Mouse (Mus musculus) lung, postnatal 0 days (tissue): ENCODE measurements around the gene Tmem247. TPM values are rescaled to one million over a fixed set of nuclear protein-coding genes. Genes with fewer than 3 reads are reported as not detected.

Experiments used
- ATAC-seq: fragments of 200-750 bp; cut with Nextera tagmentation; 2 replicates; pipeline ENCODE4 v1.8.0; 2017; ENCODE audit warnings: moderate library complexity
- DNase-seq: peaks from one replicate; pipeline ENCODE4 v3.0.0-alpha.2; 2016; ENCODE audit warnings: low spot score
- H3K27ac ChIP-seq: fragments of 300-500 bp; sonication (generic); 2 replicates; pipeline ENCODE4 v1.5.1; 2014; ENCODE audit warnings: antibody characterized with exemption, mild to moderate bottlenecking, low read length, mixed read lengths
- H3K27me3 ChIP-seq: fragments of 300-500 bp; sonication (generic); replicated peaks from 2 replicates; pipeline ENCODE4 v1.6.1; 2014; ENCODE audit warnings: low read length, mixed read lengths; ENCODE audit not compliant: insufficient read depth
- H3K36me3 ChIP-seq: fragments of 300-500 bp; sonication (generic); 2 replicates; pipeline ENCODE4 v1.6.1; 2014; ENCODE audit warnings: low read length, mixed read lengths; ENCODE audit not compliant: insufficient read depth
- H3K4me1 ChIP-seq: fragments of 300-500 bp; sonication (generic); 2 replicates; pipeline ENCODE4 v1.6.1; 2014; ENCODE audit warnings: antibody characterized with exemption, low read depth, low read length, mixed read lengths; ENCODE audit not compliant: insufficient read depth
- H3K4me2 ChIP-seq: fragments of 300-500 bp; sonication (generic); replicated peaks from 2 replicates; pipeline ENCODE4 v1.6.1; 2014; ENCODE audit warnings: low read depth, mild to moderate bottlenecking, low read length, moderate library complexity, mixed read lengths
- H3K4me3 ChIP-seq: fragments of 300-500 bp; sonication (generic); 2 replicates; pipeline ENCODE4 v1.5.1; 2014; ENCODE audit warnings: low read depth, low read length
- H3K9ac ChIP-seq: fragments of 300-500 bp; sonication (generic); replicated peaks from 2 replicates; pipeline ENCODE4 v1.6.1; 2014; ENCODE audit warnings: low read depth, mild to moderate bottlenecking
- H3K9me3 ChIP-seq: fragments of 300-500 bp; sonication (generic); 2 replicates; pipeline ENCODE4 v1.6.1; 2016; ENCODE audit warnings: low read length, mixed read lengths
- CTCF ChIP-seq: IDR thresholded peaks from 2 replicates; pipeline ENCODE4 v1.5.1; 2016; ENCODE audit warnings: antibody characterized with exemption, mild to moderate bottlenecking
- EP300 ChIP-seq: IDR thresholded peaks from 2 replicates; pipeline ENCODE4 v1.6.1; 2016; ENCODE audit warnings: antibody characterized with exemption, mild to moderate bottlenecking, control low read depth
- WGBS: fragments of 180-500 bp; shearing (Covaris S2); extraction: QIAGEN DNeasy Blood & Tissue Kit; methylation state at CpG from one replicate; pipeline ENCODE4 v1.1.7; 2014; 5-methylcytosine and 5-hydroxymethylcytosine counted together
- polyA plus RNA-seq: library from polyadenylated mRNA; unstranded; fragments of >200 nt; fragmentation: Nextera tagmentation; extraction: Ambion mirVana; gene quantifications from 2 replicates; pipeline ENCODE4 v1.2.1, GENCODE M21; 2015

The Tmem247 gene
- polyA plus RNA-seq, 1 experiment from 2014 or later = not detected

DNA sequence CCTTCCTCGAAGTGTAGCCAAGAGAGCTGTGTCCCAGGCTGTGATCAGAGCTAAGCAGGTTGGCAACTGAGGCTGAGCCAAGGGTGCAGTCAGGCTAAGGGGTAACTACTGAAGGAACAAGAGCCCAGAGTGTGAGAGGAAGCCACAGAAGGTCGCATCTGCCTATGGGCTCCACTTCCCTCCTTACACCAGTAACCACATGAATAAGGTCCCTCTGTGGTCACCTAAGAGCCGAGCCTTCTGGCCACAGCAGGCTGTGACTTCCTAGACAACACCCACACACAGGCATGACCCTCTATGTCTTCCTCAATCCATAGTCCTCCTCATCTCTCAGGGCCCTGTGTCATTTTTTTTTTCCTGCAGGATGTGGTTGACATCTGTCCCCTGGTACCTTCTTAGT is 12.9 kb upstream of the Tmem247 start:
- no peaks in the 10 kb centered on the region for H3K36me3 ChIP-seq
- H3K9ac ChIP-seq = no peak overlapping the region
- TF ChIP-seq CTCF (no peak), EP300 (no peak)
- peaks cover 6% of the 10 kb centered on the region; the same call in 1 of the 2 replicates for H3K4me1 ChIP-seq
- no peak overlapping the region for H3K4me2 ChIP-seq
- no peak overlapping the region for H3K27ac ChIP-seq
- WGBS = 59% methylated on average over 3 of the region's 3 CpGs
- ATAC-seq (no peak), DNase-seq (no peak)
- no peaks in the 10 kb centered on the region for H3K9me3 ChIP-seq
- H3K27me3 ChIP-seq = no peaks in the 10 kb centered on the region
- no peak overlapping the region for H3K4me3 ChIP-seq

GRCm38 (mm10) chr17:86905297-86906135 is 11.6 kb upstream of the Tmem247 start:
- TF ChIP-seq CTCF = peak; percentile 75
- TF ChIP-seq EP300 = 0 out of 2 replicates have a peak, but pooled peaks have one; percentile 25
- Histone ChIP-seq H3K36me3 (no peaks in the 10 kb centered on the region), H3K27me3 (no peaks in the 10 kb centered on the region), H3K27ac (peak overlapping the region; percentile 16; the same call in 1 of the 2 replicates), H3K4me2 (0 out of 2 replicates have a peak overlapping the region, but pooled peaks have one; percentile 1), H3K4me3 (no peak overlapping the region), H3K4me1 (peaks cover 6% of the 10 kb centered on the region; the same call in 1 of the 2 replicates), H3K9me3 (no peaks in the 10 kb centered on the region), H3K9ac (no peak overlapping the region)
- DNase-seq (peak; percentile 76), ATAC-seq (peak; percentile 73)
- 24% methylated on average over 19 of the region's 19 CpGs for WGBS

DNA sequence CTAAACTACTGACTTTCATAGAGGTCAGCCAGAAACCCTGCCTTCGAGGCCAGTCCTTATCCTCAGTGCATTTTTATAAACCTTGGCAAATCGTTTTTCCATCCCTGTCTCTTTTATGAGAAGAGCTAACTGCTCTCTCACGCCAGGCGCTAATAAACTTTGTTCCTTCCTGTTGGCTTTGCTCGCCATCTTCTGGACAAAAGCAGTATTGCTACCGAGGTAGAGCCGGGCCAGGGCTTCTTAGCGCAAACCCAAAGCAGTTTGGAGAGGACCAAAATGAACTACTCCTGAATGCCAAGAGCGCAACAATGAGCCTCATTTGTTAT is 11.0 kb upstream of the Tmem247 start:
- Histone ChIP-seq H3K27me3 (no peaks in the 10 kb centered on the region), H3K27ac (no peak overlapping the region), H3K4me1 (peaks cover 6% of the 10 kb centered on the region; the same call in 1 of the 2 replicates), H3K9me3 (no peaks in the 10 kb centered on the region), H3K9ac (no peak overlapping the region), H3K36me3 (no peaks in the 10 kb centered on the region), H3K4me2 (0 out of 2 replicates have a peak overlapping the region, but pooled peaks have one; percentile 1), H3K4me3 (no peak overlapping the region)
- WGBS = 3% methylated on average over 9 of the region's 9 CpGs
- peak; percentile 94 for TF ChIP-seq CTCF
- no peak for TF ChIP-seq EP300
- DNase-seq (peak; percentile 85), ATAC-seq (peak; percentile 34)

- Histone ChIP-seq H3K9ac (no peak overlapping the region), H3K9me3 (no peaks in the 10 kb centered on the region), H3K4me1 (peaks cover 6% of the 10 kb centered on the region; the same call in 1 of the 2 replicates), H3K36me3 (no peaks in the 10 kb centered on the region), H3K4me3 (no peak overlapping the region), H3K27ac (no peak overlapping the region), H3K4me2 (no peak overlapping the region), H3K27me3 (no peaks in the 10 kb centered on the region)
- WGBS = 25% methylated on average over 6 of the region's 6 CpGs
- TF ChIP-seq CTCF = peak; percentile 43; the same call in 1 of the 2 replicates
- no peak for TF ChIP-seq EP300
- no peak for ATAC-seq
- DNase-seq = no peak
These were observed 10.5 kb upstream of the Tmem247 start for GRCm38 (mm10) chr17:86906601-86907000.

GRCm38 (mm10) chr17:86907092-86907491 is 10.1 kb upstream of the Tmem247 start:
- Histone ChIP-seq H3K9ac (no peak overlapping the region), H3K4me2 (no peak overlapping the region), H3K36me3 (no peaks in the 10 kb centered on the region), H3K9me3 (no peaks in the 10 kb centered on the region), H3K27me3 (no peaks in the 10 kb centered on the region), H3K4me1 (peaks cover 6% of the 10 kb centered on the region; the same call in 1 of the 2 replicates), H3K27ac (no peak overlapping the region), H3K4me3 (no peak overlapping the region)
- WGBS = 89% methylated on average over 3 of the region's 3 CpGs
- DNase-seq (no peak), ATAC-seq (no peak)
- TF ChIP-seq EP300 (no peak), CTCF (no peak)

DNA sequence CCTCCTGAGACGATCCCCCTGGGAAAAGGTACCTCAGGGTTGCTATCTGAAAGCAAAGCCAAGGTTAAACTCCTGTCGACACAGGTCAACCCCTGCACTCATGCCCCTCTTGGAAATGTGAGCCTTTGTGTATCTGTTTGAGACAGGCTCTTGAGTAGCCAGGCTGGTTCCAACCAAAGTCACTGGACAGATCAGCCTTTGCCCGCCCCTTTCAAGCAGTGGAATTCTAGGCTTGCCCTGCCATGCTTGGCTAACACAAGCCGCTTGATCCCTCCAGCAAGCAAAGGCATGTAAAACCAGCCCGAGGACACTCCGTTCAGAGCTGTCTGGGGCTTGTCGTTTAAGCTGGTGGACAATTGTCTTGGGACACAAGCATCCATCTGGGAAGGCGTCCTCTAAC is 8.8 kb upstream of the Tmem247 start:
- ATAC-seq = no peak
- no peak overlapping the region for H3K9ac ChIP-seq
- H3K4me3 ChIP-seq = no peak overlapping the region
- no peak for DNase-seq
- TF ChIP-seq EP300 (no peak), CTCF (no peak)
- peaks cover 6% of the 10 kb centered on the region; the same call in 1 of the 2 replicates for H3K4me1 ChIP-seq
- no peaks in the 10 kb centered on the region for H3K36me3 ChIP-seq
- H3K27me3 ChIP-seq = no peaks in the 10 kb centered on the region
- H3K4me2 ChIP-seq = no peak overlapping the region
- WGBS = 44% methylated on average over 8 of the region's 8 CpGs
- no peak overlapping the region for H3K27ac ChIP-seq
- H3K9me3 ChIP-seq = no peaks in the 10 kb centered on the region
